Mouse (Mus musculus) ovary, adult 10 weeks (tissue): ENCODE data around the gene Themis2. TPM values are rescaled to one million over a fixed set of nuclear protein-coding genes. Genes with fewer than 3 reads are reported as not detected.

Source experiments
- polyA plus RNA-seq: library from polyadenylated mRNA; stranded (reverse); fragments of 350-450 nt; fragmentation: Illumina TruSeq; extraction: RNeasy Lipid Tissue Mini Kit (QIAGEN cat#74804); gene quantifications from one replicate; pipeline ENCODE4 v1.2.3, GENCODE M21; 2014

Themis2 gene
- polyA plus RNA-seq: 0.88 TPM

DNA sequence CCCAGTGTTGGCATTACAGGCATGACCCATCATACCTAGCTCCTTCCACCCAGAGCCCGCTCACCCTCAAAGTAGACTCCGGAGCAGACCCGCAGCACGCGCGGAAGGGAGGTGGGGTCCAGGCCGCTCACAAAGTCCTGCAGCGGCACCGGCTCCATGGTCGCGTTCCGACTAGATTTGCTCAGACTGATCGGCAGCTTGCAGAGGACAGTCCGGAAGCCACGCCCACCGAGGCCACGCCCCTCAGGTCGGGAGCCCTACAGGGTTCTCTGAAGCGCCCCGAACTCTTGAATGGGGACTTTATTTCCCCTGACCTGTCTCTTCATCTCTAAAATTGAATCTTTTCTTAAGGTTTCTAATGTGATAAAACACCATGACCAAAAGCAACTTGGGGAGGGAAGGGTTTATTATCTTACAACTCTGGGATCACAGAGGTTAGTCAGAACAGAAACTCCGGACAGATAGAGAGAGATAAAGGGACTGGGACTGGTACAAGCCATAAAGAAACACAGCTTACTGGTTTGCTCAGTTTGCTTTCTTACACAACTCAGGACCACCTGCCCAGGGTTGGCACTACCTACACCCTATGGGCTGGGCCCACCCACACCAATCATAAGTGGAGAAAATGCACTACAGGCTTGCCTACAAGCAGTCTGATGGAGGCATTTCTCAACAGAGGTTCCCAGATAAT, at the start of gene Themis2:
Themis2 (minus strand) TSS at position 192 of the 691 bp plus-strand sequence.

DNA sequence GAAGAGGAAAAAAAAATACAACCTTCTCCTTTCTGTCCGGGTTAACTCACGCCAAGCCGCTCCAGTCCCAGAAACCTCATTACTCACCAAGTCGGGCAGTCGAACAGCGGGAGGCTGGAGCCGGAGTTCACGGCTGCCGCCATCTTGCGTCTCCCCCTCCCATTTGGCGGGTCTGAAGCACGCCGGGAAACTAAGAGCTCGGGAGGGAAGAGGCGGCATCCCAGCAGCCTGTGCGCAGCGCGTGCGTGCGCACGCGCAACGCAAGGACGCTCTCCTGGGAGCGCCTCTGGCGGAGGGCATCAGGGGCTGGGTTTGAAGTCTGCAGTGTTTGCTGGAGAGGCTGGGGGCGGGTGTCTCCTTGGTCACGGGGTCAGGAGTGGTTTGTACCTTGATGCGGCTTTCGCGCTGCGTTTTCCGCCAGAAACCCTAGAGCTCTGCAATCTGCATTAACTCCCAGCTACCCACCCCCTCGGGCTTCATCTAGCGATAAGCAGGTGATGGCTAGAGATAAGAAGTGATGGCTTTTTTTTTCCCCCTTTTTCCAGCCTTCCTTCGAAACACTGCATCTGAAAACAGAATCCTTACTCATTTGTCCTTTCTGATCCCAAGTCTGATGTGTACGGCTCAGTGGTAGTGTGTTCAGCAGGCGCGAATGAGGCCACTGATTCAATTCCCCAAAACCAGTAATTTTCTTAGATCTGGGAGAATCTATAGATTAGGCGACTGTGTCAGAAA, 47.0 kb upstream of the Themis2 start, which contains the start of gene Ppp1r8:
Ppp1r8 (minus strand) TSS at position 200 of the 735 bp plus-strand sequence.

DNA sequence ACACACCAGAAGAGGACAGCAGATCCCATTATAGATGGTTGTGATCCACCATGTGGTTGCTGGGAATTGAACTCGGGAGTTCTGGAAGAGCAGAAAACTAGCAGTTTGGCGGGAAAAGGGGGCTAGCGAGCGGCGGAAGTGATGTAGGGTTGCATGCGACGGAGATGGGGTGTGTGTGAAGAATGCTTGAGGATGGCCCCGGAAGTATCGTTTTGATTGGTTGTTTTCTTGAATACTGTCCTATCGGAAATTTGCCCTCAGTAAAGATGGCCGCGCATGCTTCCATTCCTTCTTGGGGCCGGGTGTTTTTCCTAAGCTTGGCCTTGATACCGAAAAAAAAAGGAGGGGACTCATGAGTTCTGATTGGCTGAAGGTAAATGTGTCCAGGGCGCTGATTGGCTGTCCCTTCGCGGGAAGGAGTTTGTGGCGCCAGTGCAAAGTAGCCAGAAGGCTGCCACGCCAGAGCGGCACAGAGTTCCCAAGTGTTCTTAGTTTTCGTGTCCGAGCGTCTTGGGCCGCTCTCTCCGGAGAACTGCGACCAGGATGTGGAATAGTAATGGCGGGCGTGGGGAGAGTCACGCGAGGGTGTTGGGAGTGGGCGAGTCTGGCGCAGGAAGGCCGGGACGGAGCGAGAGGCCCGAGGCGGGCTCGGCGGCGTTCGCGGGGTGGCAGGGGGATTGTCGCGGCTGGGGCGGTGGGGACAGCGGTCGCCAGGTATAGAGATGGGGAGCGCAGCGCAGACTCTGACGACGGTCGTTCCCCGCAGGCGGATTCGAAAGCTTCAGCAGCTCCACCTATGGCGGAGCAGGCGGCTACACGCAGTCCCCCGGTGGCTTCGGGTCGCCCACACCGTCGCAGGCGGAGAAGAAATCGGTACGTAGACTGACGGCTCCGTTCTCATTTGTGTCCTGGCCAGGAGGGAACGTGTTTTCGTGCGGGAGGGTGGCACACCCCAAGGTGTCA, 28.0 kb downstream of the Themis2 start, which contains the start of gene Rpa2:
Rpa2 (plus strand) TSS at position 419 of the 963 bp plus-strand sequence.

DNA sequence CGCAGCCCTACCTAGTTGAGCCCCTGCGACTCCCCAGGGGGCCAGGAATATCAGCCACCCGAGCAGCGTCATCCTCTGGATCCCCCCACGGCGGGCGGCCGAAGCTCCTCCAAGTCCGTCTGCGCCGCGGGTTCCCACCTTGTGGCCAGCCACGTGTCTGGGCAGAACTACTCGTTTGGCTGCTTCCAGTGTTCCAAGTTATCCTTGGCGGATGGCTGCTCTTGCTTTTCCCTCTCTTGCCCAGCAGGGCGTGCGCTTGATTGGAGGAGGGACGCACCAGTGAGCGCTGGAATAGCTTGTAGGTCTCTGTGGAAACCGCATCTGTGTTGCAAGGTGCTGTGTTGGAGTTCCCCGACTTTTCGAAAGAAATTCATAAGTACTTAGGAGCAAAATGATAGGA, 39.2 kb downstream of the Themis2 start, which contains the start of gene Smpdl3b:
Smpdl3b (minus strand) TSS at position 279 of the 400 bp plus-strand sequence.

DNA sequence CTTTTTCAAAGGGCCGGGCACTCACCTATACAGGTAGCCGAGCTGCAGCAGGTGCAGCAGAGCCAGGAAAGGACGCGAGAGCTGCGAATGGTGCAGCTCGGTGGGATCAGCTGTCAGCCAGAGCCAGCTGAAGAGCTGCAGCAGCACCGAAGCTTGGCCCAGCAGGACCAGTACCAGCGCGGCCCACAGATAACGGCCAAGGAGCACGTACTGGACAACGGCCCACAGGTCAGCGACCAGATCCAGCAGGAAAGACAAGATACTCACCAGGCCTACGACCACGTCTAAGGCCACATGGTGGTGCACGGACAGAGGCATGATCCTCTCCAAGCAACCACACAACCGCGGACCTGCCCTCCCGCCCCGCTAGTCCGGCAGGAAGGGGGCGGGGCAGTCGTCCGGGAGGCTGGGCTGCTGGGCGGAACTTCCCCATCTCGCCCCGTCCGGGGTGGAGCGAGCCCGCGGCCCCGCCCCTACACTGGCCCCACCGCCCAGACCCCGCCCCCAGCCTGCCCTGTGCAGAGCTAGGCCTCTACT, 64.0 kb downstream of the Themis2 start, which contains the start of gene Xkr8:
Xkr8 (minus strand) TSS at position 399 of the 537 bp plus-strand sequence.

Other genes starting within 250 kb of the Themis2 start
- gene Ptafr, start 232.3 kb downstream of the Themis2 start, polyA plus RNA-seq: 2.3 TPM
- 59.9 TPM for gene Eya3, start 157.4 kb downstream of the Themis2 start, polyA plus RNA-seq
- gene Xkr8, start 63.8 kb downstream of the Themis2 start, polyA plus RNA-seq: 3.1 TPM
- gene Smpdl3b, start 39.1 kb downstream of the Themis2 start, polyA plus RNA-seq: 13.2 TPM
- 12.3 TPM for gene Rpa2, start 28.1 kb downstream of the Themis2 start, polyA plus RNA-seq
- 13.1 TPM for gene Ppp1r8, start 46.8 kb upstream of the Themis2 start, polyA plus RNA-seq
- gene Stx12, start 88.1 kb upstream of the Themis2 start, polyA plus RNA-seq: 154 TPM
- gene Fam76a, start 126.2 kb upstream of the Themis2 start, polyA plus RNA-seq: 35.5 TPM
- 0.29 TPM for gene Fgr, start 177.7 kb upstream of the Themis2 start, polyA plus RNA-seq
- 5.0 TPM for gene Ahdc1, start 214.9 kb upstream of the Themis2 start, polyA plus RNA-seq